ENCODE assay signal across 10 mouse cellular contexts in the genomic region with DNA sequence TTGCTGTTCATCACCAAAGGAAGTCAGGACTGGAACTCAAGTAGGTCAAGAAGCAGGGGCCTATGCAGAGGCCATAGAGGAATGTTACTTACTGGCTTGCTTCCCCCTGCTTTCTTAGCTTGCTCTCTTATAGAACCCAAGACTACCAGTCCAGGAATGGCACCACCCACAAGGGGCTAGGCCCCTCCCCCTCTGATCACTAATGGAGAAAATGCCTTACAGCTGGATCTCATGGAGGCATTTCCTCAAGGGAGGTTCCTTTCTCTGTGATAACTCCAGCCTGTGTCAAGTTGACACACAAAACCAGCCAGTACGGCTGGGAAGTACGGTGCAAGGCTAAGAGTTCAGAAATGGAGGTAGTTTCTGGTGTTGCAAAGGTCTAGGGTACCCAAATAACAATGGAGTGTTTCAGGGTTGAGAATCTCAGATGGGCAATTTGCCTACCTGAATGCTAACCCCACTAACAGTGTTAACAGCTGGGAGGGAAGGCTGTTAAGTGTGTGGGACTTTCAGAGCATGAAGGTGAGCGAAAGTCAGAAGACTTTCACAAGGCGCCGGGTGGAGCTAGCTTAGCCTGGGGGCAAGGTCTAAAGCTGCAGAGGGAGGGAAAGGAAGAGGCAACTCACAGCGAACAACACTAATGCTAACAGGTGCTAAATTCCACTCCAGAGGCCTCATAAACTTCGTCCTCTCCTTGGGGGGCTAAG. TPM values are rescaled to one million over a fixed set of nuclear protein-coding genes. Genes with fewer than 3 reads are reported as not detected.
DNase-seq lines count a peak whose midpoint lies in the region; TF ChIP-seq lines count a peak whose summit lies in the region.
"Had no signal": no experiment of that assay in that cellular context is flagged by ENCODE, and none has a peak within 500 bp of the region (broad histone marks: within the 10 kb centered on the region; RNA-seq: fewer than 3 reads in every experiment).

No protein-coding gene starts in this region.

- peak overlapping the region; percentile 96 for H3K9ac ChIP-seq in ES-E14 (ENCODE audit: insufficient read depth, low read depth, low read length, poor library complexity, severe bottlenecking)

- intact Hi-C loops in heart, postnatal 36 days (cut with DNase I) = loop anchor here (5.0 kb wide), 1 partner anchor 126 kb away; no protein-coding TSS in a partner anchor
- intact Hi-C loops in heart, postnatal 14 days (cut with DNase I) = no loop called here

- H3K4me1 ChIP-seq in ES-E14 (ENCODE audit: control insufficient read depth in 2 of 2, insufficient read depth in 2 of 2, low read length in 2 of 2, poor library complexity in 1 of 2) = peaks cover 2 to 21% of the 10 kb centered on the region in 2 experiments; a peak in 2 of 4 replicates
- peaks cover 6% of the 10 kb centered on the region; the same call in 1 of the 2 replicates for H3K4me1 ChIP-seq in cortical plate, adult 2 months (ENCODE audit: control insufficient read depth, insufficient read depth, low read length)

- TF ChIP-seq POLR2A in cortical plate, adult 2 months (IDR thresholded peaks at IDR 0.05; ENCODE audit: extremely low read depth, insufficient read depth, low read length) = no peak

- DNase-seq in heart, postnatal 36 days = peak; percentile 34 to 42
- DNase-seq in heart, postnatal 14 days = no peak
- DNase-seq in ES-E14 (ENCODE audit: low read depth, low spot score) = no peak
- peak; percentile 59 to 75 for DNase-seq in kidney, postnatal 4 days
- no peak for DNase-seq in urinary bladder, postnatal 10 days (ENCODE audit: low spot score)
- no peak for DNase-seq in urinary bladder, adult 18-20 months (ENCODE audit: low spot score in 2 of 2)
- DNase-seq: right cerebral cortex, postnatal 4 days had no signal

- H3K36me3 ChIP-seq in ES-E14 (ENCODE audit: control insufficient read depth, insufficient read depth, low read length, poor library complexity, severe bottlenecking) = no peaks in the 10 kb centered on the region

- no peaks in the 10 kb centered on the region for H3K9me3 ChIP-seq in ES-E14 (ENCODE audit: control insufficient read depth, insufficient read depth, low read depth, low read length)
- H3K9me3 ChIP-seq: megakaryocyte, embryonic 14.5 days had no signal

- peak overlapping the region; percentile 100 for H3K27ac ChIP-seq in ES-E14 (ENCODE audit: insufficient read depth, low read depth, low read length, poor library complexity, severe bottlenecking)
- peak overlapping the region; percentile 99 for H3K27ac ChIP-seq in cortical plate, adult 2 months (ENCODE audit: insufficient read depth, low read length)

- H3K4me3 ChIP-seq in ES-E14 (ENCODE audit: insufficient read depth in 1 of 2, low read depth in 1 of 2, low read length in 2 of 2, poor library complexity in 1 of 2, severe bottlenecking in 1 of 2) = peak overlapping the region; percentile 59 to 65
- H3K4me3 ChIP-seq in cortical plate, adult 2 months (ENCODE audit: insufficient read depth, low read length) = no peak overlapping the region

- in situ Hi-C loops in ES-E14 (cut with MboI; ENCODE audit: low sequenced_read_pairs in 2 of 2, unreplicated experiment in 2 of 2) = no loop called here

- TF ChIP-seq CTCF in cortical plate, adult 2 months (IDR thresholded peaks at IDR 0.05; ENCODE audit: extremely low read depth, insufficient read depth, low read length) = no peak

TF ChIP-seq in ES-E14, 5 proteins besides CTCF, POLR2A, EP300 and RAD21:
- TF ChIP-seq HCFC1 (IDR thresholded peaks at IDR 0.05; ENCODE audit: borderline replicate concordance, insufficient read depth, low read length) (no peak), ZNF384 (IDR thresholded peaks at IDR 0.05; ENCODE audit: low read depth, low read length) (no peak), ZC3H11A (IDR thresholded peaks at IDR 0.05; ENCODE audit: borderline replicate concordance, low read depth, low read length) (no peak), MAFK (IDR thresholded peaks at IDR 0.05; ENCODE audit: insufficient read depth, low read depth, low read length) (no peak), CHD2 (IDR thresholded peaks at IDR 0.05; ENCODE audit: low read depth, low read length) (no peak)

RNA-seq across cellular contexts. Expression of a gene that starts 8.2 kb away (rescaled TPM):
- 100 to 1,000 TPM; 135 to 146 TPM for total RNA-seq in heart, postnatal 36 days (2021)
- total RNA-seq in heart, postnatal 14 days (2021) = 100 to 1,000 TPM; 137 to 150 TPM
- total RNA-seq in ES-E14 (2012; rRNA removed) = 90.8 and 173 TPM in 2 replicates
- polyA plus RNA-seq in cortical plate, adult 2 months (2012; rRNA removed) = 112 and 121 TPM in 2 replicates
- total RNA-seq: MEL had no signal

Comparison
In these comparisons a context has a peak if more than half of its experiments do, and no peak if none do; other contexts are left out.
1. DNase-seq: peak in heart, postnatal 36 days (2 of 2) and kidney, postnatal 4 days (2 of 2); none in heart, postnatal 14 days (0 of 2), ES-E14 (single experiment), urinary bladder, postnatal 10 days (single experiment) and urinary bladder, adult 18-20 months (0 of 2).